Mouse (Mus musculus) layer of hippocampus, adult 6 months (tissue): ENCODE measurements around the gene Btbd35f25. TPM values are rescaled to one million over a fixed set of nuclear protein-coding genes. Genes with fewer than 3 reads are reported as not detected.

Experiments used
- long read RNA-seq, 2 experiments: library from polyadenylated mRNA; unstranded; transcript quantifications; one replicate each; pipeline ENCODE4 v2.0.0; 2019 to 2020
- polyA plus RNA-seq: library from polyadenylated mRNA; unstranded; fragments of <200 nt; fragmentation: Nextera tagmentation; gene quantifications from 2 replicates; pipeline ENCODE4 v1.2.3, GENCODE M21; 2021

The Btbd35f25 gene
- not detected in 2 replicates for polyA plus RNA-seq
- long read RNA-seq, experiment 1 = 0 reads
- long read RNA-seq, experiment 2 = 0 reads

GRCm38 (mm10) chrX:31717056-31717455, at the start of gene Btbd35f25:
Gene Btbd35f25, minus strand, starts transcription at chrX:31717156.

Other genes with a start within 250 kb of the Btbd35f25 start
- not detected in 2 replicates for gene Gm21883, start 142.9 kb downstream of the Btbd35f25 start, polyA plus RNA-seq
- gene Spin2e, start 98.2 kb downstream of the Btbd35f25 start, polyA plus RNA-seq = not detected in 2 replicates
- not detected in 2 replicates for gene Gm21637, start 244.9 kb upstream of the Btbd35f25 start, polyA plus RNA-seq